8 mouse cellular contexts compared by ENCODE assay signal in the genomic region with DNA sequence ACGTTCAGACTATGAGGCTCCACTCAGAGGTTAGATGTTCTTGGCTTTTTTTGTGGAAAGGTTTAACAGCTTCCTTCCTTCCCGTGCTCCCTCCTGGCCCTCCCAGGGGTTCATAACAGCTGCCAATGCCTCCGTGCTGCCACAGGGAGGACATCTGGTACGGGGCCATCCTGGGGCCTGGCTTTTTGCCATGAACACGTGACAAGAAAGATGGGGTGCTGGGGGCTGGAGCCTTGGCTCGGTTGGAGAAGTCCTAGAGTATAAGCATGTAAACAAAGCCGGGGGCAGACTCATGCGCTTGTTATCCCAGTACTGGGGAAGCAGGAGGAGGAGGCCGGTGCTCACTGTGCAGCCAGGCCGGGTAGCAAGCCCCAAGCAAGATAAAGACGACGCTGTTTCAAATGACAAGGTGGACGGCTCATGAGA.
DNase-seq lines count a peak whose midpoint lies in the region; ATAC-seq and TF ChIP-seq lines count a peak whose summit lies in the region.

No protein-coding gene starts in this region.

- peak overlapping the region; percentile 8; the same call in 1 of the 2 replicates for H3K27ac ChIP-seq in hindbrain, embryonic 14.5 days
- no peak overlapping the region for H3K27ac ChIP-seq in liver, embryonic 13.5 days
- H3K27ac ChIP-seq in midbrain, postnatal 0 days (ENCODE audit: low read depth, low read length) = no peak overlapping the region

- intact Hi-C loops in gastrocnemius, postnatal 14 days (cut with DNase I; ENCODE audit: low total_unique reads) = no loop called here

- no peaks in the 10 kb centered on the region for H3K36me3 ChIP-seq in hindbrain, embryonic 14.5 days (replicated peaks; ENCODE audit: control insufficient read depth, insufficient read depth)
- no peaks in the 10 kb centered on the region for H3K36me3 ChIP-seq in liver, embryonic 13.5 days
- H3K36me3 ChIP-seq in midbrain, postnatal 0 days (ENCODE audit: insufficient read depth, low read length) = no peaks in the 10 kb centered on the region

- H3K9me3 ChIP-seq in hindbrain, embryonic 14.5 days (ENCODE audit: control insufficient read depth, low read length) = peaks cover 8% of the 10 kb centered on the region; the same call in 1 of the 2 replicates
- H3K9me3 ChIP-seq in liver, embryonic 13.5 days (replicated peaks) = no peaks in the 10 kb centered on the region
- 0 out of 2 replicates have a peak, but pooled peaks cover 3% of the 10 kb centered on the region for H3K9me3 ChIP-seq in midbrain, postnatal 0 days (ENCODE audit: low read length)

- no peaks in the 10 kb centered on the region for H3K27me3 ChIP-seq in hindbrain, embryonic 14.5 days (ENCODE audit: control insufficient read depth, insufficient read depth, low read length)
- H3K27me3 ChIP-seq in liver, embryonic 13.5 days = no peaks in the 10 kb centered on the region
- no peaks in the 10 kb centered on the region for H3K27me3 ChIP-seq in midbrain, postnatal 0 days (ENCODE audit: insufficient read depth, low read length)

- TF ChIP-seq CTCF in midbrain, postnatal 0 days (IDR thresholded peaks at IDR 0.05) = 0 out of 2 replicates have a peak, but pooled peaks have one; percentile 7

- no peak overlapping the region for H3K9ac ChIP-seq in hindbrain, embryonic 14.5 days
- H3K9ac ChIP-seq in liver, embryonic 13.5 days = no peak overlapping the region
- no peak overlapping the region for H3K9ac ChIP-seq in midbrain, postnatal 0 days (replicated peaks; ENCODE audit: low read length, poor library complexity, severe bottlenecking)

- 27% methylated on average over 13 of the region's 13 CpGs for WGBS in hindbrain, embryonic 14.5 days
- WGBS in liver, embryonic 13.5 days (ENCODE audit: insufficient replicate concordance) = 38% methylated on average over 13 of the region's 13 CpGs
- 44% methylated on average over 13 of the region's 13 CpGs for WGBS in midbrain, postnatal 0 days

- no peak overlapping the region for H3K4me2 ChIP-seq in hindbrain, embryonic 14.5 days (replicated peaks)
- H3K4me2 ChIP-seq in liver, embryonic 13.5 days = no peak overlapping the region
- H3K4me2 ChIP-seq in midbrain, postnatal 0 days (ENCODE audit: low read depth, low read length, poor library complexity, severe bottlenecking) = no peak overlapping the region

- ATAC-seq in CD4-positive, CD25-positive, alpha-beta regulatory T cell, adult 4 months = no peak
- ATAC-seq in hindbrain, embryonic 14.5 days (ENCODE audit: low FRiP score) = peak; percentile 52
- ATAC-seq in liver, embryonic 13.5 days (ENCODE audit: low read depth) = 0 out of 2 replicates have a peak, but pooled peaks have one; percentile 10
- ATAC-seq in midbrain, postnatal 0 days (ENCODE audit: low FRiP score) = peak; percentile 42; the same call in 1 of the 2 replicates

- H3K4me3 ChIP-seq in hindbrain, embryonic 14.5 days (replicated peaks; ENCODE audit: low read length) = no peak overlapping the region
- H3K4me3 ChIP-seq in liver, embryonic 13.5 days (replicated peaks) = no peak overlapping the region
- no peak overlapping the region for H3K4me3 ChIP-seq in midbrain, postnatal 0 days (ENCODE audit: low read depth, low read length)

- H3K4me1 ChIP-seq in hindbrain, embryonic 14.5 days (replicated peaks; ENCODE audit: control insufficient read depth, insufficient read depth, low read length) = peaks cover 25% of the 10 kb centered on the region
- H3K4me1 ChIP-seq in liver, embryonic 13.5 days (replicated peaks) = peaks cover 10% of the 10 kb centered on the region
- H3K4me1 ChIP-seq in midbrain, postnatal 0 days (ENCODE audit: insufficient read depth, low read length) = peaks cover 5% of the 10 kb centered on the region; the same call in 1 of the 2 replicates

- peak; percentile 38 for DNase-seq in CD4-positive, CD25-positive, alpha-beta regulatory T cell, adult 2 months (ENCODE audit: low read depth, low spot score)
- peak; percentile 57 for DNase-seq in adrenal gland, postnatal 25 days
- DNase-seq in gastrocnemius, postnatal 14 days = peak; percentile 54
- DNase-seq in hindbrain, embryonic 14.5 days (ENCODE audit: low spot score) = peak; percentile 62
- no peak for DNase-seq in liver, embryonic 13.5 days
- peak; percentile 61 for DNase-seq in midbrain, postnatal 0 days (ENCODE audit: low spot score)
- no peak for DNase-seq in spleen, postnatal 4 days (ENCODE audit: low spot score in 2 of 2)

Comparison
In these comparisons a context has a peak if more than half of its experiments do, and no peak if none do; other contexts are left out.
1. DNase-seq: peak in CD4-positive, CD25-positive, alpha-beta regulatory T cell, adult 2 months (single experiment), adrenal gland, postnatal 25 days (single experiment), gastrocnemius, postnatal 14 days (single experiment), hindbrain, embryonic 14.5 days (single experiment) and midbrain, postnatal 0 days (single experiment); none in liver, embryonic 13.5 days (single experiment) and spleen, postnatal 4 days (0 of 2).